Mouse (Mus musculus) kidney, postnatal 0 days (tissue): ENCODE data around the gene Hist1h1c. TPM values are rescaled to one million over a fixed set of nuclear protein-coding genes. Genes with fewer than 3 reads are reported as not detected.
A peak's percentile ranks its signal among the peaks of the same experiment; 100 is the strongest.
"Not testable (repeated sequence)": the region's sequence is repeated elsewhere in the genome, so short reads cannot be mapped to it uniquely, and the experiment has no call there.

ENCODE experiments used
- ATAC-seq: fragments of 200-750 bp; cut with Nextera tagmentation; replicated peaks from 2 replicates; pipeline ENCODE4 v1.8.0; 2017; ENCODE audit warnings: low read depth, moderate number of reproducible peaks, moderate TSS enrichment, moderate library complexity; ENCODE audit not compliant: low FRiP score
- DNase-seq: peaks from one replicate; pipeline ENCODE4 v3.0.0-alpha.2; 2016; ENCODE audit warnings: low spot score
- H3K27ac ChIP-seq: fragments of 300-500 bp; sonication (generic); 2 replicates; pipeline ENCODE4 v1.5.1; 2014; ENCODE audit warnings: mild to moderate bottlenecking
- H3K27me3 ChIP-seq: fragments of 300-500 bp; sonication (generic); 2 replicates; pipeline ENCODE4 v1.6.1; 2014; ENCODE audit warnings: low read length, mixed read lengths; ENCODE audit not compliant: insufficient read depth
- H3K36me3 ChIP-seq: fragments of 300-500 bp; sonication (generic); 2 replicates; pipeline ENCODE4 v1.6.1; 2014; ENCODE audit warnings: low read length, mixed read lengths; ENCODE audit not compliant: insufficient read depth
- H3K4me1 ChIP-seq: fragments of 300-500 bp; sonication (generic); replicated peaks from 2 replicates; pipeline ENCODE4 v1.6.1; 2014; ENCODE audit warnings: antibody characterized with exemption, low read length, mixed read lengths; ENCODE audit not compliant: insufficient read depth
- H3K4me2 ChIP-seq: fragments of 300-500 bp; sonication (generic); 2 replicates; pipeline ENCODE4 v1.6.1; 2014; ENCODE audit warnings: mild to moderate bottlenecking, low read length, moderate library complexity, mixed read lengths
- H3K4me3 ChIP-seq: fragments of 300-500 bp; sonication (generic); replicated peaks from 2 replicates; pipeline ENCODE4 v1.5.1; 2014; ENCODE audit warnings: low read depth, low read length
- H3K9ac ChIP-seq: fragments of 300-500 bp; sonication (generic); 2 replicates; pipeline ENCODE4 v1.6.1; 2014; ENCODE audit warnings: low read depth, low read length
- H3K9me3 ChIP-seq: fragments of 300-500 bp; sonication (generic); replicated peaks from 2 replicates; pipeline ENCODE4 v1.6.1; 2016; ENCODE audit warnings: low read length, inconsistent platforms, mixed read lengths
- CTCF ChIP-seq: IDR thresholded peaks from 2 replicates; pipeline ENCODE4 v1.5.1; 2016; ENCODE audit warnings: antibody characterized with exemption, low read depth, mild to moderate bottlenecking, moderate library complexity
- WGBS: fragments of 180-500 bp; shearing (Covaris S2); extraction: QIAGEN DNeasy Blood & Tissue Kit; methylation state at CpG from one replicate; pipeline ENCODE4 v1.1.7; 2014; 5-methylcytosine and 5-hydroxymethylcytosine counted together
- polyA plus RNA-seq: library from polyadenylated mRNA; unstranded; fragments of >200 nt; fragmentation: Nextera tagmentation; extraction: Ambion mirVana; gene quantifications from 2 replicates; pipeline ENCODE4 v1.2.1, GENCODE M21; 2015

Gene Hist1h1c
- polyA plus RNA-seq, 1 experiment from 2014 or later: 41.0 TPM

GRCm38 (mm10) chr13:23763586-23764323 is 25.1 kb downstream of the Hist1h1c start, which contains the start of gene Hist1h1a:
Gene Hist1h1a (plus strand): TSS chr13:23763666.
- Histone ChIP-seq H3K27ac (peak within 1 kb of the TSS; percentile 89), H3K4me3 (peak within 1 kb of the TSS; percentile 42), H3K4me1 (peaks cover 17% of the 10 kb centered on the region), H3K4me2 (peak within 1 kb of the TSS; percentile 76), H3K36me3 (no peaks in the 10 kb centered on the region), H3K27me3 (no peaks in the 10 kb centered on the region), H3K9me3 (no peaks in the 10 kb centered on the region), H3K9ac (peak within 1 kb of the TSS; percentile 57)
- DNase-seq (peak; percentile 99), ATAC-seq (peak; percentile 70)
- no peak for TF ChIP-seq CTCF
- 3% methylated on average over 34 of the region's 34 CpGs for WGBS

- H3K4me1 ChIP-seq: peaks cover 17% of the 10 kb centered on the region
- DNase-seq (no peak), ATAC-seq (no peak)
- peak overlapping the region; percentile 57 for H3K9ac ChIP-seq
- H3K9me3 ChIP-seq: no peaks in the 10 kb centered on the region
- peak overlapping the region; percentile 89 for H3K27ac ChIP-seq
- no peaks in the 10 kb centered on the region for H3K36me3 ChIP-seq
- no peak for TF ChIP-seq CTCF
- H3K4me3 ChIP-seq: peak overlapping the region; percentile 42
- 36% methylated on average over 12 of the region's 12 CpGs for WGBS
- H3K27me3 ChIP-seq: no peaks in the 10 kb centered on the region
- peak overlapping the region; percentile 76 for H3K4me2 ChIP-seq
Observed at GRCm38 (mm10) chr13:23764324-23765171, 25.9 kb downstream of the Hist1h1c start.

- H3K4me2 ChIP-seq: no peak overlapping the region
- H3K27me3 ChIP-seq: no peaks in the 10 kb centered on the region
- TF ChIP-seq CTCF: no peak
- 78% methylated on average over 1 of the region's 1 CpGs for WGBS
- no peak overlapping the region for H3K9ac ChIP-seq
- no peak overlapping the region for H3K27ac ChIP-seq
- H3K4me1 ChIP-seq: peaks cover 13% of the 10 kb centered on the region
- no peaks in the 10 kb centered on the region for H3K9me3 ChIP-seq
- H3K36me3 ChIP-seq: no peaks in the 10 kb centered on the region
- ATAC-seq: no peak
- H3K4me3 ChIP-seq: no peak overlapping the region
- DNase-seq: no peak
Observed at GRCm38 (mm10) chr13:23765172-23765513, 26.5 kb downstream of the Hist1h1c start.

- no peak overlapping the region for H3K27ac ChIP-seq
- no peaks in the 10 kb centered on the region for H3K36me3 ChIP-seq
- no peak for TF ChIP-seq CTCF
- no peak overlapping the region for H3K9ac ChIP-seq
- peaks cover 10% of the 10 kb centered on the region for H3K4me1 ChIP-seq
- ATAC-seq (no peak), DNase-seq (no peak)
- no peak overlapping the region for H3K4me2 ChIP-seq
- no peaks in the 10 kb centered on the region for H3K27me3 ChIP-seq
- H3K9me3 ChIP-seq: no peaks in the 10 kb centered on the region
- H3K4me3 ChIP-seq: no peak overlapping the region
Observed at GRCm38 (mm10) chr13:23766772-23767171, 28.2 kb downstream of the Hist1h1c start.

- H3K4me2 ChIP-seq: no peak overlapping the region
- 58% methylated on average over 5 of the region's 5 CpGs for WGBS
- H3K27me3 ChIP-seq: no peaks in the 10 kb centered on the region
Observed at GRCm38 (mm10) chr13:23768834-23769397, 30.3 kb downstream of the Hist1h1c start.

GRCm38 (mm10) chr13:23769613-23770012 is 31.0 kb downstream of the Hist1h1c start, which contains the start of gene Trim38:
Gene Trim38 (plus strand): TSS chr13:23769913.
- H3K4me2 ChIP-seq, ATAC-seq, H3K4me3 ChIP-seq, DNase-seq, H3K27ac ChIP-seq, H3K9me3 ChIP-seq, H3K9ac ChIP-seq, H3K4me1 ChIP-seq, H3K36me3 ChIP-seq, H3K27me3 ChIP-seq: not testable (repeated sequence)
- WGBS: 83% methylated on average over 2 of the region's 2 CpGs

More at GRCm38 (mm10) chr13:23768834-23769397, 30.3 kb downstream of the Hist1h1c start:
- Histone ChIP-seq H3K4me1 (peaks cover 6% of the 10 kb centered on the region), H3K9me3 (no peaks in the 10 kb centered on the region), H3K4me3 (no peak overlapping the region), H3K27ac (no peak overlapping the region), H3K36me3 (no peaks in the 10 kb centered on the region), H3K9ac (no peak overlapping the region)
- no peak for DNase-seq
- no peak for ATAC-seq
- no peak for TF ChIP-seq CTCF
